Mouse (Mus musculus): ENCODE results near the gene Smndc1. TPM values are rescaled to one million over a fixed set of nuclear protein-coding genes. Genes with fewer than 3 reads are reported as not detected.

The Smndc1 gene
- polyA plus RNA-seq (2012; rRNA removed), result 24.6 and 26.1 TPM in 2 replicates

GRCm38 (mm10) chr19:53390495-53391007 is at the start of gene Smndc1:
TSS of gene Smndc1 (minus strand) at chr19:53390578.
- WGBS, result 1% methylated on average over 48 of the region's 48 CpGs
- Histone ChIP-seq H3K27me3 (ENCODE audit: control insufficient read depth, insufficient read depth, low read length) (no peaks in the 10 kb centered on the region), H3K27ac (ENCODE audit: insufficient read depth, low read length) (peak within 1 kb of the TSS; percentile 73), H3K4me3 (replicated peaks; ENCODE audit: insufficient read depth, low read depth, low read length) (peak within 1 kb of the TSS; percentile 75), H3K4me1 (ENCODE audit: control insufficient read depth, insufficient read depth, low read length) (peaks cover 9% of the 10 kb centered on the region; the same call in 1 of the 2 replicates)
- DNase-seq, result peak; percentile 99 to 100
- TF ChIP-seq CTCF (IDR thresholded peaks at IDR 0.05; ENCODE audit: borderline replicate concordance, insufficient read depth, low read depth, low read length) (no peak), POLR2A (IDR thresholded peaks at IDR 0.05; ENCODE audit: borderline replicate concordance, insufficient read depth, low read length) (peak; percentile 88; the same call in 1 of the 2 replicates)

- WGBS, result 47% methylated on average over 7 of the region's 7 CpGs
- Histone ChIP-seq H3K4me1 (ENCODE audit: control insufficient read depth, insufficient read depth, low read length) (peaks cover 12% of the 10 kb centered on the region), H3K27me3 (ENCODE audit: control insufficient read depth, insufficient read depth, low read length) (no peaks in the 10 kb centered on the region), H3K27ac (ENCODE audit: insufficient read depth, low read length) (no peak overlapping the region), H3K4me3 (replicated peaks; ENCODE audit: insufficient read depth, low read depth, low read length) (no peak overlapping the region)
- DNase-seq, result peak in 1 of 2 experiments; percentile 29
- no peak for TF ChIP-seq POLR2A (IDR thresholded peaks at IDR 0.05; ENCODE audit: borderline replicate concordance, insufficient read depth, low read length)
- TF ChIP-seq CTCF (IDR thresholded peaks at IDR 0.05; ENCODE audit: borderline replicate concordance, insufficient read depth, low read depth, low read length), result no peak
Observed at GRCm38 (mm10) chr19:53439340-53439739, 49.0 kb upstream of the Smndc1 start.

- H3K27me3 ChIP-seq (ENCODE audit: control insufficient read depth, insufficient read depth, low read length), result no peaks in the 10 kb centered on the region
- 96% methylated on average over 8 of the region's 8 CpGs for WGBS
- H3K4me3 ChIP-seq (replicated peaks; ENCODE audit: insufficient read depth, low read depth, low read length), result no peak overlapping the region
- no peak overlapping the region for H3K27ac ChIP-seq (ENCODE audit: insufficient read depth, low read length)
- TF ChIP-seq CTCF (IDR thresholded peaks at IDR 0.05; ENCODE audit: borderline replicate concordance, insufficient read depth, low read depth, low read length) (no peak), POLR2A (IDR thresholded peaks at IDR 0.05; ENCODE audit: borderline replicate concordance, insufficient read depth, low read length) (no peak)
- H3K4me1 ChIP-seq (ENCODE audit: control insufficient read depth, insufficient read depth, low read length), result peaks cover 13% of the 10 kb centered on the region
- DNase-seq, result no peak
Observed at GRCm38 (mm10) chr19:53437991-53438390, 47.6 kb upstream of the Smndc1 start.

GRCm38 (mm10) chr19:53437311-53437958 is 47.1 kb upstream of the Smndc1 start:
- Histone ChIP-seq H3K4me3 (replicated peaks; ENCODE audit: insufficient read depth, low read depth, low read length) (no peak overlapping the region), H3K27me3 (ENCODE audit: control insufficient read depth, insufficient read depth, low read length) (no peaks in the 10 kb centered on the region), H3K4me1 (ENCODE audit: control insufficient read depth, insufficient read depth, low read length) (peaks cover 16% of the 10 kb centered on the region), H3K27ac (ENCODE audit: insufficient read depth, low read length) (no peak overlapping the region)
- DNase-seq, result peak in 1 of 2 experiments; percentile 8
- 85% methylated on average over 8 of the region's 8 CpGs for WGBS
- no peak for TF ChIP-seq POLR2A (IDR thresholded peaks at IDR 0.05; ENCODE audit: borderline replicate concordance, insufficient read depth, low read length)
- TF ChIP-seq CTCF (IDR thresholded peaks at IDR 0.05; ENCODE audit: borderline replicate concordance, insufficient read depth, low read depth, low read length), result no peak

- TF ChIP-seq POLR2A (IDR thresholded peaks at IDR 0.05; ENCODE audit: borderline replicate concordance, insufficient read depth, low read length) (no peak), CTCF (IDR thresholded peaks at IDR 0.05; ENCODE audit: borderline replicate concordance, insufficient read depth, low read depth, low read length) (no peak)
- peaks cover 32% of the 10 kb centered on the region for H3K4me1 ChIP-seq (ENCODE audit: control insufficient read depth, insufficient read depth, low read length)
- H3K27me3 ChIP-seq (ENCODE audit: control insufficient read depth, insufficient read depth, low read length), result no peaks in the 10 kb centered on the region
- peak in 1 of 2 experiments; percentile 29 for DNase-seq
- no peak overlapping the region for H3K4me3 ChIP-seq (replicated peaks; ENCODE audit: insufficient read depth, low read depth, low read length)
- 85% methylated on average over 10 of the region's 10 CpGs for WGBS
- H3K27ac ChIP-seq (ENCODE audit: insufficient read depth, low read length), result no peak overlapping the region
Observed at GRCm38 (mm10) chr19:53433949-53434689, 43.7 kb upstream of the Smndc1 start.

- 69% methylated on average over 11 of the region's 11 CpGs for WGBS
- Histone ChIP-seq H3K4me3 (replicated peaks; ENCODE audit: insufficient read depth, low read depth, low read length) (no peak overlapping the region), H3K27ac (ENCODE audit: insufficient read depth, low read length) (peak overlapping the region; percentile 77), H3K27me3 (ENCODE audit: control insufficient read depth, insufficient read depth, low read length) (no peaks in the 10 kb centered on the region), H3K4me1 (ENCODE audit: control insufficient read depth, insufficient read depth, low read length) (peaks cover 53% of the 10 kb centered on the region)
- no peak for TF ChIP-seq CTCF (IDR thresholded peaks at IDR 0.05; ENCODE audit: borderline replicate concordance, insufficient read depth, low read depth, low read length)
- no peak for TF ChIP-seq POLR2A (IDR thresholded peaks at IDR 0.05; ENCODE audit: borderline replicate concordance, insufficient read depth, low read length)
- DNase-seq, result no peak
Observed at GRCm38 (mm10) chr19:53431003-53431402, 40.6 kb upstream of the Smndc1 start.

- H3K27me3 ChIP-seq (ENCODE audit: control insufficient read depth, insufficient read depth, low read length), result no peaks in the 10 kb centered on the region
- no peak overlapping the region for H3K4me3 ChIP-seq (replicated peaks; ENCODE audit: insufficient read depth, low read depth, low read length)
- peaks cover 53% of the 10 kb centered on the region for H3K4me1 ChIP-seq (ENCODE audit: control insufficient read depth, insufficient read depth, low read length)
- TF ChIP-seq POLR2A (IDR thresholded peaks at IDR 0.05; ENCODE audit: borderline replicate concordance, insufficient read depth, low read length), result peak; percentile 34; the same call in 1 of the 2 replicates
- no peak for TF ChIP-seq CTCF (IDR thresholded peaks at IDR 0.05; ENCODE audit: borderline replicate concordance, insufficient read depth, low read depth, low read length)
- H3K27ac ChIP-seq (ENCODE audit: insufficient read depth, low read length), result peak overlapping the region; percentile 77
- 2% methylated on average over 9 of the region's 9 CpGs for WGBS
- DNase-seq, result peak; percentile 92 to 95
Observed at GRCm38 (mm10) chr19:53430356-53430755, 40.0 kb upstream of the Smndc1 start.

Measured in cerebellum, adult 2 months (tissue).